Mouse (Mus musculus): ENCODE results near the gene Mid1ip1.

DNA sequence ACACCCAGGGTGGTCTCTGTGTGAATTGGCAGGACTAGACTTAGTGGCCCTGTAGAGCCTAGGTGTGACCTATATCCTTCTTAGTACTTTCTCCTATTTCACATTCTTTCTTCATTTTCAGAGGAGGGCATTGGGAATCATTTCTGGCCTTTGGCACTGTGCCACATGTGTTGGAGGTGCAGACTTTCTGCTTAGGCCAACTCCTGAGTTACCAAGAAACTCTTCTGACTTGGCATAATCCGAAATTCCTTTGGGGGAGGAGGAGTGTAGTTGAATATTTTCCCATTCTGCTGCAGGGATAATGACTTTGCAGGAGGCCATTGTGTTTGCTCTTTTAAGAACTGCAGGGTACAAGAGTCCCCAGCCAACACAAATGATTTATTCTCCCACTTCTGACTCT, 19.6 kb downstream of the Mid1ip1 start:
- TF ChIP-seq CTCF (IDR thresholded peaks at IDR 0.05; ENCODE audit: low read depth, low read length) (no peak), POLR2A (IDR thresholded peaks at IDR 0.05; ENCODE audit: borderline replicate concordance, low read depth, low read length) (no peak)

All from bone marrow macrophage, adult 2 months (primary cell).